Mouse (Mus musculus): Measurements from ENCODE around the gene Fgfr2. TPM values are rescaled to one million over a fixed set of nuclear protein-coding genes. Genes with fewer than 3 reads are reported as not detected.

Fgfr2 gene
- polyA plus RNA-seq, 1 experiment from 2014 or later = 133 TPM

GRCm38 (mm10) chr7:130170144-130170543 is 2953.0 kb downstream of the Fgfr2 start:
- Histone ChIP-seq H3K4me1 (ENCODE audit: control insufficient read depth, insufficient read depth, low read length) (peaks cover 25% of the 10 kb centered on the region), H3K27ac (ENCODE audit: low read depth, low read length) (no peak overlapping the region)

GRCm38 (mm10) chr7:130168296-130168695 is 2954.9 kb downstream of the Fgfr2 start:
- no peak overlapping the region for H3K4me3 ChIP-seq (ENCODE audit: low read length)
- H3K36me3 ChIP-seq (ENCODE audit: control insufficient read depth, insufficient read depth, low read length) = peaks cover 70% of the 10 kb centered on the region
- no peak overlapping the region for H3K9ac ChIP-seq (ENCODE audit: low read depth, low read length)
- H3K27ac ChIP-seq (ENCODE audit: low read depth, low read length) = no peak overlapping the region
- H3K27me3 ChIP-seq (ENCODE audit: control insufficient read depth, insufficient read depth, low read length) = no peaks in the 10 kb centered on the region
- peaks cover 28% of the 10 kb centered on the region for H3K4me1 ChIP-seq (ENCODE audit: control insufficient read depth, insufficient read depth, low read length)
- no peak overlapping the region for H3K4me2 ChIP-seq (replicated peaks; ENCODE audit: low read depth, low read length)
- ATAC-seq (ENCODE audit: low FRiP score, low TSS enrichment) = 0 out of 2 replicates have a peak, but pooled peaks have one; percentile 37
- no peaks in the 10 kb centered on the region for H3K9me3 ChIP-seq (ENCODE audit: control insufficient read depth, low read length)
- 65% methylated on average over 12 of the region's 12 CpGs for WGBS

More at GRCm38 (mm10) chr7:130170144-130170543, 2953.0 kb downstream of the Fgfr2 start:
- no peak overlapping the region for H3K4me3 ChIP-seq (ENCODE audit: low read length)
- no peak overlapping the region for H3K9ac ChIP-seq (ENCODE audit: low read depth, low read length)
- peaks cover 73% of the 10 kb centered on the region for H3K36me3 ChIP-seq (ENCODE audit: control insufficient read depth, insufficient read depth, low read length)
- WGBS = 51% methylated on average over 8 of the region's 8 CpGs
- no peaks in the 10 kb centered on the region for H3K9me3 ChIP-seq (ENCODE audit: control insufficient read depth, low read length)
- no peaks in the 10 kb centered on the region for H3K27me3 ChIP-seq (ENCODE audit: control insufficient read depth, insufficient read depth, low read length)
- ATAC-seq (ENCODE audit: low FRiP score, low TSS enrichment) = no peak
- H3K4me2 ChIP-seq (replicated peaks; ENCODE audit: low read depth, low read length) = no peak overlapping the region

DNA sequence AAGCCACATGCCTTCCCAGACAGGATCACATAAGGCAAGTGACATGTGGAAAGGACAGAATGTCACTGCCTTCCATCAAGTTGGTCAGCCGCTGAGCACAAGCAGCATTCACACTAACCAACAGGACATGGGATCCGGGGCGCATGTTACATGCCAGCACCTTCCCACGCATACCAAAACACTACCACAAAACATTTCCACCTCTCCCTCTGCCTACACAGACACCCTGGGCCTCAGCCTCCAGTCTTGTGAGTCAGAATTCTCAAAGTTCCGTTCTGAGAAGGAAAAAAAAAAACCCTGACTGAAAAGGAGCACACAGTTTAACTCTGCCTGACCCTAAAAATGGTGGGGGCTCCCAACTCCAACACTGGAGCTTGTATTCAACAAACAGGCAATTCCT is 2955.9 kb downstream of the Fgfr2 start:
- Histone ChIP-seq H3K27me3 (ENCODE audit: control insufficient read depth, insufficient read depth, low read length) (no peaks in the 10 kb centered on the region), H3K36me3 (ENCODE audit: control insufficient read depth, insufficient read depth, low read length) (peaks cover 66% of the 10 kb centered on the region), H3K9ac (ENCODE audit: low read depth, low read length) (no peak overlapping the region), H3K4me1 (ENCODE audit: control insufficient read depth, insufficient read depth, low read length) (peaks cover 28% of the 10 kb centered on the region), H3K9me3 (ENCODE audit: control insufficient read depth, low read length) (no peaks in the 10 kb centered on the region), H3K4me3 (ENCODE audit: low read length) (no peak overlapping the region), H3K27ac (ENCODE audit: low read depth, low read length) (peak overlapping the region; percentile 47; the same call in 1 of the 2 replicates), H3K4me2 (replicated peaks; ENCODE audit: low read depth, low read length) (no peak overlapping the region)
- WGBS = 73% methylated on average over 5 of the region's 5 CpGs
- ATAC-seq (ENCODE audit: low FRiP score, low TSS enrichment) = no peak

- Histone ChIP-seq H3K4me3 (ENCODE audit: low read length) (no peak overlapping the region), H3K4me1 (ENCODE audit: control insufficient read depth, insufficient read depth, low read length) (peaks cover 31% of the 10 kb centered on the region), H3K27ac (ENCODE audit: low read depth, low read length) (peak overlapping the region; percentile 31; the same call in 1 of the 2 replicates), H3K27me3 (ENCODE audit: control insufficient read depth, insufficient read depth, low read length) (no peaks in the 10 kb centered on the region), H3K9ac (ENCODE audit: low read depth, low read length) (no peak overlapping the region), H3K4me2 (replicated peaks; ENCODE audit: low read depth, low read length) (no peak overlapping the region), H3K9me3 (ENCODE audit: control insufficient read depth, low read length) (no peaks in the 10 kb centered on the region), H3K36me3 (ENCODE audit: control insufficient read depth, insufficient read depth, low read length) (peaks cover 61% of the 10 kb centered on the region)
- no peak for ATAC-seq (ENCODE audit: low FRiP score, low TSS enrichment)
- WGBS = 64% methylated on average over 4 of the region's 4 CpGs
These were observed 2957.0 kb downstream of the Fgfr2 start for GRCm38 (mm10) chr7:130166190-130166589.

DNA sequence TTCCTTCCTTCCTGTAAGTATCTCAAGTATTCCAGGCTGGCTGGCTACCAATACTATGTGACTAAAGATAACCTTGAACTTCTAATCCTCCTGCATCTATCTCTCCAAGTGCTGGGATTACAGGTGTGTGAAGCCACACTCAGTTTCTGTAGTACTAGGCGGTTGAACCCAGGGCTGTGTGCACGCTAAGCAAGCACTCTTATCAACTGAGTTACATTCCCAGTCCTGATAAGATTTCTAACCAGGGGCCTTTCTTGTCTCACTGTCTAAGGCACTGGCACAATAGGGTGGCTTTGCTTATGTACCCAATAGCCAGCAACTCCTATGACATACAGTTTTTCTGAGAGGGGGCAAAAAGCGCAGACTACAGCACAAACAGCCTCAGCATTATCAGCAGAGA is 2957.7 kb downstream of the Fgfr2 start:
- Histone ChIP-seq H3K4me1 (ENCODE audit: control insufficient read depth, insufficient read depth, low read length) (peaks cover 31% of the 10 kb centered on the region), H3K9me3 (ENCODE audit: control insufficient read depth, low read length) (no peaks in the 10 kb centered on the region), H3K27ac (ENCODE audit: low read depth, low read length) (peak overlapping the region; percentile 62; the same call in 1 of the 2 replicates), H3K36me3 (ENCODE audit: control insufficient read depth, insufficient read depth, low read length) (peaks cover 57% of the 10 kb centered on the region), H3K9ac (ENCODE audit: low read depth, low read length) (no peak overlapping the region), H3K4me3 (ENCODE audit: low read length) (no peak overlapping the region), H3K4me2 (replicated peaks; ENCODE audit: low read depth, low read length) (no peak overlapping the region), H3K27me3 (ENCODE audit: control insufficient read depth, insufficient read depth, low read length) (no peaks in the 10 kb centered on the region)
- no peak for ATAC-seq (ENCODE audit: low FRiP score, low TSS enrichment)
- 83% methylated on average over 3 of the region's 3 CpGs for WGBS

DNA sequence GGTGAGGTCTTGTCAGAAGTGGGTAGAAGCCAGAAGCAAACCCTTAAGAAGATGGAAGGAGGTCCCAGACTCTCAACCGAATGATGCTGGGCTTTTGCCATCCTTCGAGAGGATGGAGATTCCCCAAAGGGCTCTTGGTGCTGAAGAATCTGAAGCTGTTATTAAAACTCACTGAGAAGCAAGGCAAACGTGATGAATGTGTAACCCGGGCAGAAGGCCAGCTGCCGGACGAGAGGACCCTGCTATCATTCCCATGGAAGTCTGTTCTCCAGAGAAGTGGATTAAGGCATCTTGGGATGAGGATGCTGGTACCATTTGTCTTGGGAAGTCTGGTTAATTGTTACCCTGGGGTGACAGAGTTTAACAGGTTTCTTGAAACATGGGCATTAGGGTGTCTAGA is 2960.4 kb downstream of the Fgfr2 start:
- H3K9me3 ChIP-seq (ENCODE audit: control insufficient read depth, low read length) = no peaks in the 10 kb centered on the region
- peaks cover 33% of the 10 kb centered on the region; the same call in 1 of the 2 replicates for H3K36me3 ChIP-seq (ENCODE audit: control insufficient read depth, insufficient read depth, low read length)
- H3K4me3 ChIP-seq (ENCODE audit: low read length) = no peak overlapping the region
- H3K4me1 ChIP-seq (ENCODE audit: control insufficient read depth, insufficient read depth, low read length) = peaks cover 21% of the 10 kb centered on the region
- WGBS = 73% methylated on average over 6 of the region's 6 CpGs
- H3K9ac ChIP-seq (ENCODE audit: low read depth, low read length) = no peak overlapping the region
- no peak overlapping the region for H3K27ac ChIP-seq (ENCODE audit: low read depth, low read length)
- no peak for ATAC-seq (ENCODE audit: low FRiP score, low TSS enrichment)
- H3K27me3 ChIP-seq (ENCODE audit: control insufficient read depth, insufficient read depth, low read length) = no peaks in the 10 kb centered on the region
- no peak overlapping the region for H3K4me2 ChIP-seq (replicated peaks; ENCODE audit: low read depth, low read length)

GRCm38 (mm10) chr7:130161581-130161980 is 2961.6 kb downstream of the Fgfr2 start:
- Histone ChIP-seq H3K36me3 (ENCODE audit: control insufficient read depth, insufficient read depth, low read length) (peaks cover 22% of the 10 kb centered on the region; the same call in 1 of the 2 replicates), H3K27me3 (ENCODE audit: control insufficient read depth, insufficient read depth, low read length) (no peaks in the 10 kb centered on the region), H3K4me3 (ENCODE audit: low read length) (no peak overlapping the region), H3K4me2 (replicated peaks; ENCODE audit: low read depth, low read length) (no peak overlapping the region), H3K4me1 (ENCODE audit: control insufficient read depth, insufficient read depth, low read length) (peaks cover 16% of the 10 kb centered on the region; the same call in 1 of the 2 replicates), H3K9ac (ENCODE audit: low read depth, low read length) (no peak overlapping the region), H3K27ac (ENCODE audit: low read depth, low read length) (no peak overlapping the region), H3K9me3 (ENCODE audit: control insufficient read depth, low read length) (no peaks in the 10 kb centered on the region)
- 46% methylated on average over 5 of the region's 5 CpGs for WGBS
- ATAC-seq (ENCODE audit: low FRiP score, low TSS enrichment) = peak; percentile 41; the same call in 1 of the 2 replicates

- H3K9ac ChIP-seq (ENCODE audit: low read depth, low read length) = no peak overlapping the region
- no peak overlapping the region for H3K4me2 ChIP-seq (replicated peaks; ENCODE audit: low read depth, low read length)
- H3K4me3 ChIP-seq (ENCODE audit: low read length) = no peak overlapping the region
- no peaks in the 10 kb centered on the region for H3K9me3 ChIP-seq (ENCODE audit: control insufficient read depth, low read length)
- WGBS = 87% methylated on average over 3 of the region's 3 CpGs
- no peaks in the 10 kb centered on the region for H3K27me3 ChIP-seq (ENCODE audit: control insufficient read depth, insufficient read depth, low read length)
- 0 out of 2 replicates have a peak, but pooled peaks cover 4% of the 10 kb centered on the region for H3K4me1 ChIP-seq (ENCODE audit: control insufficient read depth, insufficient read depth, low read length)
- H3K27ac ChIP-seq (ENCODE audit: low read depth, low read length) = no peak overlapping the region
- ATAC-seq (ENCODE audit: low FRiP score, low TSS enrichment) = no peak
- peaks cover 17% of the 10 kb centered on the region; the same call in 1 of the 2 replicates for H3K36me3 ChIP-seq (ENCODE audit: control insufficient read depth, insufficient read depth, low read length)
These were observed 2964.3 kb downstream of the Fgfr2 start for GRCm38 (mm10) chr7:130158845-130159244.

DNA sequence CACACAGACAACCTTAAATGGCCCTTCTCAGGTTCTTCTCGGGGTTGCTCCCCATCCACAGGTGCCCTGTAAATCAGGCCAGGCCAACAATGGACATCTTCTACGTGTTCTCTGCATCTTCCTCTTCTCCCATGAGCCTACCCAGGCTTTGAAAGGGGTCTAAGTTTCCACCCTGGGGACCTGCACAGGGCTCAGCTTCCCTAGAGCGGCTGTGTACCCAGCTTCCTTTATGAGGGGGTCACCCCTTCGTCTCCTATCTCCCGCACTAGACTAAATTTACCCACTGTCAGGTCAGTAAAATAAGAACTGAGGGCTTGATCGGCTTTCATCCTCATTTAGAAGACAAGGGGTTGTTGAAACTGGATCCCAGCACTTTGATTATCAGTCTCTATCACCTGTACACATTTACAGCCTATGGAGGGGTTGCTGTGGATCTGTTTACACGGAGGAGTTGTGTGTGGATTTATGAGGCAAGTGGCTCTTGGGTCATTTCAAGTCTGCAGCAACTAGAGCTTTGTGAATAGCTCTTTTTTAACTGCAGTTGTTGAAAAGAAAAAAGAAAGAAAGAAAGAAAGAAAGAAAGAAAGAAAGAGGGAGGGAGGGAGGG is 2969.7 kb downstream of the Fgfr2 start:
- peak; percentile 86 for ATAC-seq (ENCODE audit: low FRiP score, low TSS enrichment)

More for the DNA sequence above, 2969.7 kb downstream of the Fgfr2 start:
- H3K4me1 ChIP-seq (ENCODE audit: control insufficient read depth, insufficient read depth, low read length) = 0 out of 2 replicates have a peak, but pooled peaks cover 3% of the 10 kb centered on the region
- H3K36me3 ChIP-seq (ENCODE audit: control insufficient read depth, insufficient read depth, low read length) = no peaks in the 10 kb centered on the region
- H3K4me3 ChIP-seq (ENCODE audit: low read length) = no peak overlapping the region
- no peak overlapping the region for H3K9ac ChIP-seq (ENCODE audit: low read depth, low read length)
- no peaks in the 10 kb centered on the region for H3K27me3 ChIP-seq (ENCODE audit: control insufficient read depth, insufficient read depth, low read length)
- WGBS = 23% methylated on average over 7 of the region's 7 CpGs
- H3K4me2 ChIP-seq (replicated peaks; ENCODE audit: low read depth, low read length) = no peak overlapping the region
- no peaks in the 10 kb centered on the region for H3K9me3 ChIP-seq (ENCODE audit: control insufficient read depth, low read length)
- H3K27ac ChIP-seq (ENCODE audit: low read depth, low read length) = no peak overlapping the region

Measured in kidney, embryonic 14.5 days (tissue).